Mouse (Mus musculus): Measurements from ENCODE around the gene Gm10322.

Gene Gm10322

DNA sequence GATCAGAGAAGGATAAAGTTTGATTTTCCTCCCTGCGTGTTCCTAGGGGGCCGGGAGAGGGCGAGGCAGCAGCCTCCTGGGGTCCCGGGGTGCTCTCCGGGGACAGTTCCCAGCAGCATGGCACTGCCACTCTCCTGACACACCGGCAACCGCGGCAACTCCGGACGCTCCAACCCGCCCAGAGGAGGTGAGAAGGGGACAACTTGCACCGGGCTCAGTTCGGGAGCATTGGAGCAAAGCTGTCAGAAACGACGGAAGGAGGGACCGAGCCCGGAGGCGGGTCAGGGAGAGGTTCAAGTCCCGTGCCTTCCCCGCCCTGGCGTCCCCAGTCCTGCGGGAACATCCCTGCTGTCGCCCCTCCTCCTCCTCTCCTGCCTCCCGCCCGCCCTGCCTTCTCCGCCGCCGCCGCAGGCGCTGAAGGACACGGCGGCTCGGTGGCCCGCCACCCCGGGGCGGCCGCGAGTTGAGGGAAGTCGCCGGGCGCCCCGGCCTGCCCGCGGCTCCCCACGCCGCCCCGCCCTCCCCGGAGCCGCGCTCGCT lies at the start of gene Gm10322:
Gene Gm10322 (plus strand): TSS at position 83 of the 540 bp plus-strand sequence.
- peak; percentile 40 for ATAC-seq (ENCODE audit: insufficient number of reproducible peaks, low FRiP score, low TSS enrichment)

DNA sequence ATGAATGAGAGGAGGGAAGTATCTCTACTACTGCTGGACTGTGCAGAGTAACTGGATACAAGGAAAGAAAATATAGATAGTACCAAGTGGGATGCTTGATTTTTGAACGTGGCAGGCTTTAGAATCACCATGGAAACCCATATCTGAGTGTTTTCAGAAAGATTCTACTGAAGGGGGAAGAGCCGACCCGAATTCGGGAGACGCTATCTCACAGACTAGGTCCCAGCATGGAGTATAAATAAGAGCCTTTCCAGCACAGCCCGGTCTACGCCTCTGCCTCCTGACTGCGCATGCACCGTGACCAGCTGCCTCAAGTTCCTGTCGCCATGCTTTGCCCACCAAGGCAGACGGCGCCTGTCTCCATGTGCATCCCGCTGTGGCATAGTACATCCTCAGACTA lies 48.9 kb upstream of the Gm10322 start:
- ATAC-seq (ENCODE audit: insufficient number of reproducible peaks, low FRiP score, low TSS enrichment) = no peak

DNA sequence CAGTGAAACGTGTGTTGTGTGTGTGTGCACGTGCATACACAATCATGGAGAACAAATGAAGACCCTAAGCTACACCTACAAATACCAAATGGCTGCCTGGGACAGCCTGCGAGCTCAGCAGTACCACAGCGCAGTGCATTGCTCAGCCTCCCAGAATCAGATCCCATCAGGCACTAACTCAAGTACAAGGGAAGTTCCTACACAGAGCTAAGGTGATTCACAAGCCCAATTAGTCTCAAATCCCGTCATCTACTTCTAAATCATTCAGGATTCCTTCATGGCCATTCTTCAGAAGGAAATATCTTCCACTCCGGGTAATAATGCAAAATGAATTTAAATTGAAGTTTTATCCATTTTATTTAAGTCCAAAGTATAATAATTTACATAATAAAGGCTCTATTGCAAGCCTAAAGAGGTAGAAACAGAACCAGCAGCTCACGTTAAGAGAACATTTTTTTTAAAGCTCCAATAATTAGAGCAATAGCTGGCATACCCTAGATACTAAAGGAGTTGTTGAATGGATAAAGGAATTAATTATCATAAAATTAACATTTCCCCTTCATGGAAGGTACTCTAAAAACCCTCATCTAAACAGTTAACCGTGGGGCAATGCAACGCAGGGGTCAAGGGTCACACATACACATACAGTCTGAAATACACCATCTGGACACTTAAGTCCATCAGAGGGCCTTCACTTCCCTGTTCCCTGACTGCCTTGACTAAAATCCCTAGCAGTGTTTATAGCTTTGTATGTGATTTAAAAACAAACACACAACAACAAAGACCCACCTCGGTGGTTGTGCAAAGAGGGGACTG lies 47.0 kb upstream of the Gm10322 start:
- no peak for ATAC-seq (ENCODE audit: insufficient number of reproducible peaks, low FRiP score, low TSS enrichment)

DNA sequence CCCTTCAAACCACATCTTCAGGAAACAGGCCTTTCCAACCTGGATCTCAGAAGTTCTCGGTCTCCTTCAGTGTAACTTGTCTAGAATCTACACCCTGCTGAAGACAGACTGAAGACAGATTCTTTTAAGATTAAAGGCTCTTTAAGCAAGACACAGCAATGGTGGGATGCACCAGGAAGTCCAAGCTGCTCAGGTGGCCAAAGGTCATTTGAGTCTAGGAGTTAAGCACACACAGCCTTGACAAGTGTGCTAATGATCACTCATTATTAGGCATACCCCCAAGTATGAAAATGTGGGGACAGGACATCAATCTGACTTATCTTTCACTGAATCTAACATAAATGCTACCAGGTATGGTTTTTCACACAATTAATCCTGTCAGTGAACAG lies 46.4 kb upstream of the Gm10322 start:
- no peak for ATAC-seq (ENCODE audit: insufficient number of reproducible peaks, low FRiP score, low TSS enrichment)

DNA sequence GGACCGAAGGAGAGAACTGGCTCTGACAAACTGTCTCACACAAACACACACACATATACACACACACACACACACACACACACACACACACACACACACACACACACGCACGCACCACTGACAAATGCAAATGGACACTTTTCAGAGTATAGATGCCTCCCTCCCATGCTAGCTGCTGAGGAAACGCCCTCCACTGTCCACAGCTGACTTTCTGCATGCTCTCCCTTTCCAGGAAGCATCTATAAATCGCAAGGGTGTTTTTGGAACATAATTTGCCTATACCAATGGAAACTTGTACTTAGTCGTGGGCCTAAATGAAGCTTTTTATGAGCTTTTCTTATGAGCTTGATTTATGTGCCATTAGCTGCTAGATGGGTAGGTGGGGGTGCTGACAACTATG lies 45.5 kb upstream of the Gm10322 start:
- ATAC-seq (ENCODE audit: insufficient number of reproducible peaks, low FRiP score, low TSS enrichment) = no peak

DNA sequence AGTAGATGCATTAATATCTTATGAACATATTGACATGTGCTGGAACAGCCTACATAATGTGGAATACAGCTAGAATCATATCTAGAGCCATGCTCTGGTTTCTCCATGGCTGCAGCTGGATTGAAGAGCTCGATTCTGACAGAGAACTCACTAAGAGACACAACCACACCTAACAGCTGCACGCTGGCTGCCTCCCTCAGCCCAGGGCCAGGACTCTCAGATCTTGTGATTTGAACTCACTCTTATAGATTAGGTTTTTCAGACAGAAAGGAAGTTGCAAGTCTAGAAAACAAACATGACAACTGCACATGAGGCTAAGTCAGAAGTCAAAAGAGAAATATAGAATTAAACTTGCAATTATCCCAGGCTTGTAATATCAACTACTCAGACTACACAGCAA lies 45.1 kb upstream of the Gm10322 start:
- no peak for ATAC-seq (ENCODE audit: insufficient number of reproducible peaks, low FRiP score, low TSS enrichment)

DNA sequence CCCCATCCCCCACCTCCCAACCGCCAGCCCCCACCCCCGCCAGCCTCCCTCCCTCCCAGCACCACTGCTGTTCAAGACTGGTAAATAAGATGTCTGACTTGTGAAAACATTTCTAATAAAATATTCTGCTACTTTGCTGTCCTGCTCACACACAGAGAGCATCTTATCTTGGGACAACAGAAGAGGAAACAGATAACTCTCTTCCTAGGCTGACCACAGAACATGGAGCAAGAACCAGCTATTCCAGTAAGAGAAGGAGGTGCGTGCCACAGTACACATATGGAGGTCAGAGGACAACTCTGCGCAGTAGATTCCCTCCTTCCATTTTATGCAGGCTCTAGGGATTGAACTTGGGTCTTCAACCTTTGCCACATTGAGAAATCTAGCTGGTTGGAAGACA lies 44.6 kb upstream of the Gm10322 start:
- ATAC-seq (ENCODE audit: insufficient number of reproducible peaks, low FRiP score, low TSS enrichment) = no peak

DNA sequence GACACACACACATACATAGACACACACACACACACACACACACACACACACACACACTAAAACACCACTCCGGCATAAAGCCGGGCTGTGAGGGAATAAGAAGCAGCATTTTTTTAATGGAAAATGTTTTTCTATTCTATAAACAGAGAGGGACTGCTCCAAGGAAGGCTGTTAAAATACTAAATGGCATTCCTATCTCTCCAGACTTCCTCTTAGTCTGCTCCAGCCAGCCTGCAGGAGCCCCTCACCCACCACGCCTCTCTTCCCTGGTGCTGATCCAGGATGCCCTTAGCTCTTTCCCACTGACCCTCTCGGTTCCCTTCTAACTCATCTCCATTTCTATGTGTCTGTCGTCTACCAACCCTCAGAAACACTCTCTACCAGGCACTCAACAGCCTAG lies 43.9 kb upstream of the Gm10322 start:
- ATAC-seq (ENCODE audit: insufficient number of reproducible peaks, low FRiP score, low TSS enrichment) = no peak

DNA sequence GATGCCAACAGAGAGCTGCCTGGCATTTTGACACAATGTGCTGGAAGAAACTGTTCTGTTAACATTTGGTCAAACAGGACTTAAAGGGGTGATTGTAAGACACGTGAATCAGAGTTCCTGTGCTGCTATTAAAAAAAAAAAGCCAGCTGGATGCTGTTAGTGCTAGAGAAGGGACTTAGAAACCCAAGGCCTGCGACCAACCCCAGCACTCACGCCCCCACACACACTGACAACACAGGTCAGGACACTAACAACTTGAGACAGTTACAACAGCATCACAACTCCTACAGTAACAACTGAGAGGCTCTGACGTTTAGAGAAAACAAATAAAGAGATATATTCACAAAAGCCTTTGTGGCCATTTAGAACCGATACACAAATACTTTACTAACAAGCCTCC lies 39.6 kb upstream of the Gm10322 start:
- ATAC-seq (ENCODE audit: insufficient number of reproducible peaks, low FRiP score, low TSS enrichment) = no peak

DNA sequence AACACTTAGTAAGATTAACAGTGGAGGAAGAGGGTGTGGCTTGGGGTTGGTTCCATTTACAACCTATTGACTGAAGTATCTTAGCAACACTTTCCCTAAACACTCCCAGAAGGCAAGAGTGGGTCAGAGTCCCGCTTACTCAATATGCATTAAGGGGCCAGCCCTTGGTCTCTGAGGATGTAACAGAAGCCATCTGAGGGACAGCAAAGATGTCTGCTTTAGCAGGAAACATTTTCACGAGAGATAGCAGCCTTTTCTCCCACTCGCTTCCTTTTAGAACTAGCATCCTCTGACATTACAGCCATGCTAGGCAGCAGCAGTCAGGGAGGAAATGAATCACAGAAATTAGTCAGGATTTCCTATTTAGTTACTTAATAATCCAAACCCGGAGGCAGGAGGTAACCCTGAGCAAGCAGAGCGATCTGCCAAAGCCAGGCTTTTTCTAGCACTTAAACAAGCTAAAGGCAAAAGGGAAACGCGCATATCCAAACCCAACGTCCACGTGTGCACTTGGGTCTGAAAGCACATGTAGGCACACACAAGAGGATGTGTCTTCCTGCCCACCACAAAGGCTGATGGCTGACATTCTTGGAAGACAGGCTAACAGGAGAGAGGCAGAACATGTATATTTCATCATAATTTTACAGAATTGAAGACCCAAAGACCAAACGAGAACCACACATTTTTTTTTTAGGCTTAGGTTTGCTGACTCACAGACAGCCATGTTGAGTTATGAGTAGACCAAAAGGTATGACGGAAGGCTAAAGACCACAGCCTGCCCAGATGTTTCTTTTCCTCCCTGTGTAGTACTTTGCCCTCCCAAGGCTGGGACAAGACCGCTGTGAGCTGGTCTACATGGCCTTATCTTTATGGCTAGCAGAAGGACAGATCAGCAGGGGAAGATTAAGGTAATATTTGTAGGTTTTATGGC lies 37.7 kb upstream of the Gm10322 start:
- no peak for ATAC-seq (ENCODE audit: insufficient number of reproducible peaks, low FRiP score, low TSS enrichment)

DNA sequence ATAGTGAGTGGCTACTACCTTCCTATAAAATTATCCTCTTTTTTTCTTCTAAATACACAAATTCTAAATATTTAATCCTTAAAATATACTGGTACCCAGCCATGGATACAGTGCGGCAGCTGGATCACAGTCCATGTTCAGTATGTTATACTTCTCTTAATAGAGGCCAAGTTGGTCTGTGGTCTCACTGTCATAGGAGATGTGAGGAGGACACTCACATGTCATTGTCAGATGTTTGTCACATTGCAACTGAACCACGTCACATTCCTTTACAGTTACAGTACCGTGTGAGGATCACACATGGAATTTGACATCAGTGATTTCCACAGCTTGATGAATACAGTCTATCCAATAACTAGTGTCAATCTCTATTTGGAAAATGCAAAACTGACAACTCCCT lies 36.2 kb upstream of the Gm10322 start:
- no peak for ATAC-seq (ENCODE audit: insufficient number of reproducible peaks, low FRiP score, low TSS enrichment)

DNA sequence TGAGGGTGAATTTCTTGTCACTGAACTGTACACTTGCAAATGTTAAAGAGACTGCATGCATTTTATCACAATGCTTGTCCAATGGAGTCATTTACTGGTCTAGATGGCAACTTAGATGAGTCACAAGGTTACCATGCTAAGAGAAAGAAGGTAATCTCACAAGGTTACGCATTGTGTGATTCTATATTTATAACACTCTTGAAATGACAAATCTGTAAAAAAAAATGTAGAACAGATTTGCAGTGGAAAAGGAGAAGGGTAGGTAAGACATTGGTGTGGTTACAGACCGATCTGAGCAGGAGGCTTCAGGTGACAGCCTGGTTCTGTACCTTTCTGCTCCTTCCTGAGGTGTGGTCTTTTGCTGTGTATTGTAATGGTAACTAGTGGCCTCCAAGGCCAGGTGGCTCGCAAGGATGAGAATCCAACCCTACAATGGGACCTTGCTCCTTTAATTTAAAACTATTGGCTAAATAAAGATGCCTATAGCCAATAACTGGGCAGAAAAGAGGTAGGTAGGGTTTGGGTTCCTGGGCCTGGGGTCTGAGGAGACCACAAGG lies 35.2 kb upstream of the Gm10322 start:
- ATAC-seq (ENCODE audit: insufficient number of reproducible peaks, low FRiP score, low TSS enrichment) = no peak

DNA sequence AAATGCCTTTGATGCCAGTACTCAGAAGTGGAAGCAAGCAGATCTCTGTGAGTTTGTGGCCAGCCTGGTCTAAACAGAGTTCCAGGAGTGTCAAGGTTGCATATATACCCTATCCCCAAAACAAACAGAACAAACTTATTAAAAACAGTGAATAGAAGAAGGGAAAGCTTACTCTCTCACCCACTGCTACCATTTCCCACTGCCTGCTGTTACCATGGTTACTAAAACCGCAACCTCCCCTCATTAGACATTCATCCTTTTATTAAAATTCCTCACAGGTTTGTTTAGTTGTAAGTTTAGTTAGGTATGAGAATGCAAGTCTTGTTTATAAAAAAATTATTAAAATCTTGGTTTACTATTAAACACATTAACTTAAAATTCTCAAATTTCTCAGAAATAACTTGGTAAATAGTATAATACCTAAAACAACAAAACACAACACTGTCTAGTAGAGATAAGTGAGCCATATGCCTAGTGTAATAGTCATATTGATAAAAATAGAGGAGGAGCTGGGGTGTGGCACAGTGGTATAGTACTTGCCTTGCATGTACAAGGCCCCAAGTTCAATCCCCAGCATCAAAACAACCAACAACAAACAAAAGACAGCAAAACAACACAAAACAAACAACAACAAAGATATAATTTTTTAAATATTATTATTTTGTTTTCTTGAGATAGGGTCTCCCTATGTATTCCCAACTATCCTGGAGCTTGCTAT lies 33.9 kb upstream of the Gm10322 start:
- no peak for ATAC-seq (ENCODE audit: insufficient number of reproducible peaks, low FRiP score, low TSS enrichment)

DNA sequence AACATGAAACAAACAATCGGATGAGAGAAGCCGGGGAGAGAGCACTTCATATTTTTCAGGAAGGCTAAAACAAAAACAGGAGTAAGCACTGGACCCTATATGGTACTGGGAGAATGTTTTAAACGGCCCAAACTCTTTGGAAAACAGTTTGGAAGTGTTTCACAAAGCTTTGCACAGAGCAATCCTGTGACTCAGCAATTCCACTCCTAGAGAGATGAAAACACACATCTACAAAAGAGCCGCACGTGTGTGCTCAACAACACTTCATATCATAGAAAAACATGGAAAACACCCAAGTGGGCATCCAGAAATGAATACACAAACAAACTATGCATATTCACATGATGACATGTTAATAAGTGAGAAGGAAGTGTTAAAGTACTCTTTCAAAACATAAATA lies 30.2 kb upstream of the Gm10322 start:
- no peak for ATAC-seq (ENCODE audit: insufficient number of reproducible peaks, low FRiP score, low TSS enrichment)

DNA sequence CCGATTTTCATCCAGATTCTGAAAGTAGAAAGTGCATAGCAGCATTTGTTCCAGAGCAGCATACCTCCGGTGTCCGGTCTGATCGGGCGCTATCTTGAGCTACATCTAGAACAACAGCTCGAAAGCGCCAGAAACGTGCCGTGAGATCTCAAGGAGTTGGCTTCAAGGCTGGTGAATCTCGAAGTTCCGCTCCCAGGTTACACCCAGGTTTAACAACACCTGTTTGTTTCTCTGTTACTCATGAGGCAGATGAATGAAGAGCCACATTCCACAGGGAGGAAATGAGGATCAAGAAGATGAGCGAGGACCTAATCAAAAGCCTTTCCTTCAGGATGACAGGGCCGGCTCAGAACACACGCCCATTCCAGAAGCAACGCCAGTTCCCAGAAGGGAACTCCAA lies 29.0 kb upstream of the Gm10322 start:
- no peak for ATAC-seq (ENCODE audit: insufficient number of reproducible peaks, low FRiP score, low TSS enrichment)

DNA sequence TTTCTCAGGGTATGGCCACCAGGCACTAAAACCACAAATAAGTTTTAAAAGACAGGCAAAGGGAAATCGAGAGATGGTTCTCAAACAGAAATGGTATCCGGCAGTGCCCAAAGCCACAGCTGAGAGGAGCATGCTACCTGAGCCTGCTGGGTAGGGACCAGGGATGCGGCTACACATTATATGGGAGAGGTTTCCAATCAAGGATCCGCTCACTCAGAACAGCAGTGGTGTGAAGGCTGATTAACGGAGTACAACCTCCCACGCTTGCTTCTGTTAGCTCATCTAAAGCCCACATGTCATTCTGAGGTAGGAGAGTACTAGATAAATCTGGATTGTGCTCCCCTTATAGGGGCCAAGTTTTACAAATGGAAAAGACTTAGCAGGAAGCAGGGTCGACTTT lies 27.7 kb upstream of the Gm10322 start:
- ATAC-seq (ENCODE audit: insufficient number of reproducible peaks, low FRiP score, low TSS enrichment) = no peak

DNA sequence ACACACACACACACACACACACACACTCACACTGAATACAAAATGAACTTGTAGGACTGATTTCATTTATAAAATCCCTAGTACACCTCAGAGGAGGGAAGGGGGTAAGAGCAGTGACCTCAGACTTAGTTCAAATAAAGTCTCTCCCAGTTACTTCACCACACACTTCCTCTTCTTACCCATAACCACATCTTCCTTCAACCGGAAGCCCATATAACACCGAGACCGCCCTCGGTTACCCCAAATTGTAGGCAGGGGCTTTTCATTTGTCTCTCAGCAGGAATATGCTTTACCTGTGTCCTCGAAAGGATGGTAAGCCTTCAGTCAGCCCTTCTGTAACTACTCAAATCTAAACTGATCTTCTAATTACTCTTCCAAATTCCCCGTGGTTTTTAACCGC lies 26.4 kb upstream of the Gm10322 start:
- no peak for ATAC-seq (ENCODE audit: insufficient number of reproducible peaks, low FRiP score, low TSS enrichment)

DNA sequence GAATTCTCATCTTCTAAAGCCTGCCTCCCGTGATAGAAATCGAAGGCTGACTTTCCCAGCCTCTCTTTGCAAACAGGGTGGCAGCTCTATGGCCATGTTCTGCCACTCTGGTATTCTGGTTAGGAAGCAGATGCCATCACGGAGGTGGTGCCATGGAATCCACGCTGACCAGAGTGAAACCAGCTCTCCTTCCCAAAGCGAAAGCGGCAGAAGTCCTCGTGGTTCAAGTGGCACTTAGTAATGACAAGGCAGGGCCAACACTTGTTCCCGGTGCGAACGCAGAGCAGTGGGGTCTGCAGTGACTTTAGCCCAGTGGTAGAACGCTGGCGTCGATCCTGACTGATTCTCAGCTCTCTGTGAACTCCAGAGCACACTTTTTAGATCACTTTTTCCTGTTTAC lies 26.0 kb upstream of the Gm10322 start:
- ATAC-seq (ENCODE audit: insufficient number of reproducible peaks, low FRiP score, low TSS enrichment) = no peak

DNA sequence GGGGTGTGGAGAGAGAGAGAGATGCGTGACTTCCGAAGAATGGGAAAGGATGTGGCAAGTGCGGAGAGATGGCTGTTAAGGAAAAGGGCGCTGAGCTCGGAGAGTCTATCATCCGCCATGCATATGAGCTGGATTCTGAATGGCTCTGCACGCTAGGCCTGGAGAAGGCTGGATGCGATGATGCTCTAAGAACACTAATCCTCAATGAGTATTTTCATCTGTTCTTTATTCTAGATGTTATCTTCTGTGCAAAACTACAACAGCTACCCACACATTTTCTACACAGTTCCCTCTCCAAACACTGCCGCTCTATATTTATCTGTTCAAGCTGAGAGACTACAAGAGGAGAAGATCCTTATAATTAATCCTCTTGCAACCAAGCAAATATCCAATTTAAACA lies 25.3 kb upstream of the Gm10322 start:
- no peak for ATAC-seq (ENCODE audit: insufficient number of reproducible peaks, low FRiP score, low TSS enrichment)

DNA sequence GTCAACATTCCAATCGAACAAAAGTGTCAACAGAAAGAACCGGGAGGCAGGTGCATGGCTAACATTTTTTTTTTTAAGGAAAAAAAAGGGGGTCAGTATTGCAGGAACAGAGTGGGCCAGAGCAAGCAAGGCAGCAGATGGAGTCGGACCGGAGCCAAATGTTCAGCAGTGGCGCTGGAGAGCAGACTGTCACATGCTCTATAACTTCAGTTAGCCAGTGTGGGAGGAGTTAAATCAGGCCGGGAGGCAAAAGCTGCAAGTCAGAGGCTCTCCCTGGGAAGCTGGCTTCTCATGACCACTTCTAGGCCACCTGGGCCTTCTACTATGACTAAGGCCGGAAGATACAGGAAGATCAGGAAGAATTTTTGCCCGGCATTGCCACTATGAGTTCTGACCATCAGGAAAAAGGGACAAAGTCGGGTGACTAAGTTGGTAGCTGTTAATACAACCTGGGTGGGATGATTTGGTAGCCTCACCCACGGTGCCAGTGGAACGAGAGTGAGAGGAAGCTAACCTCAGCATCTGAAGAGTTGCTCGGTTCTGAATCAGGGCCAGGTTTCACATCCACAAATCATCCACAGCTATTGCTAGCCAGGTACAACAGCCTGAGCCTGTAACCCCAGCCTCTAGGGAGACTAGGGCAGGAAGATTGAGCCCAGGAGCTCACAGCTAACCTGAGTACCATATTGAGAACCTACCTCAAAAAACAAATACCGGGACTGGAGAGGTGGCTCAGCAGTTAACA lies 21.9 kb upstream of the Gm10322 start:
- peak; percentile 90 for ATAC-seq (ENCODE audit: insufficient number of reproducible peaks, low FRiP score, low TSS enrichment)
